Mouse (Mus musculus) limb, embryonic 10.5 days (tissue): ENCODE results near the gene Adra2c. TPM values are rescaled to one million over a fixed set of nuclear protein-coding genes. Genes with fewer than 3 reads are reported as not detected.

Experiments used
- DNase-seq: peaks from one replicate; pipeline ENCODE4 v3.0.0-alpha.2; 2017; ENCODE audit warnings: low spot score
- H3K27ac ChIP-seq: fragments of 300-500 bp; sonication (generic); 2 replicates; pipeline ENCODE4 v1.5.1; 2016; ENCODE audit warnings: mild to moderate bottlenecking
- H3K27me3 ChIP-seq: fragments of 300-500 bp; sonication (generic); 2 replicates; pipeline ENCODE4 v1.6.1; 2016; ENCODE audit warnings: low read depth, mild to moderate bottlenecking; ENCODE audit not compliant: poor library complexity, severe bottlenecking
- H3K36me3 ChIP-seq: fragments of 300-500 bp; sonication (generic); 2 replicates; pipeline ENCODE4 v1.6.1; 2016; ENCODE audit warnings: mild to moderate bottlenecking, moderate library complexity
- H3K4me1 ChIP-seq: fragments of 300-500 bp; sonication (generic); 2 replicates; pipeline ENCODE4 v1.6.1; 2016
- H3K4me3 ChIP-seq: fragments of 300-500 bp; sonication (generic); 2 replicates; pipeline ENCODE4 v1.5.1; 2016; ENCODE audit warnings: mild to moderate bottlenecking, moderate library complexity
- H3K9me3 ChIP-seq: fragments of 300-500 bp; sonication (generic); replicated peaks from 2 replicates; pipeline ENCODE4 v1.6.1; 2016; ENCODE audit warnings: mild to moderate bottlenecking
- WGBS: fragments of 180-500 bp; shearing (Covaris S2); methylation state at CpG from one replicate; pipeline ENCODE4 v1.1.7; 2016; 5-methylcytosine and 5-hydroxymethylcytosine counted together
- polyA plus RNA-seq: library from polyadenylated mRNA; unstranded; fragments of >200 nt; fragmentation: Nextera tagmentation; extraction: Ambion mirVana; gene quantifications from 2 replicates; pipeline ENCODE4 v1.2.1, GENCODE M21; 2016

Gene Adra2c
- not detected in 2 replicates for polyA plus RNA-seq

DNA sequence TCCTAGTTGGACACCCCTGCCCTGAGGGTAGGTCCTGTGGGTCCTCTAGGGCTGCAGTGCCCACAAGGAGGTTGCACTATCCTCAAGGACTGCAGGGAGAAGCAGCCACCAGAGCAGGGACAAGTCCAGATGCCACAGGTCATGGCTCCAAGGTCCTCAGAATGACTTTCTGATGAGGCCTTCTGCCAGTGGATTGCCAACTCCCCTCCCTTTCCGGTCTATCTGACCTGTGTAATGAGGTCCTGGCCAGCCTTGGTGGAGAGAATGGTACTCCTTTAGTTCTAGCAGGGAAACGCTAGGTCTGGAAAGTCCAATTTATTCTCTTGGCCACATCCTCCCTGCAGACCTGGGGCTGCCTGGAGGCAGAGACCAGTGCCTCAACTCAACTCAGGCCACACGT is at the start of gene Adra2c:
Gene Adra2c, plus strand, starts transcription at position 301 of the 400 bp plus-strand sequence.
- DNase-seq, result no peak
- peaks cover 26% of the 10 kb centered on the region for H3K4me1 ChIP-seq
- no peak within 1 kb of the TSS for H3K27ac ChIP-seq
- WGBS, result 36% methylated on average over 3 of the region's 3 CpGs
- no peaks in the 10 kb centered on the region for H3K36me3 ChIP-seq
- H3K4me3 ChIP-seq, result peak within 1 kb of the TSS; percentile 57
- no peaks in the 10 kb centered on the region for H3K9me3 ChIP-seq
- H3K27me3 ChIP-seq, result peaks cover 93% of the 10 kb centered on the region

DNA sequence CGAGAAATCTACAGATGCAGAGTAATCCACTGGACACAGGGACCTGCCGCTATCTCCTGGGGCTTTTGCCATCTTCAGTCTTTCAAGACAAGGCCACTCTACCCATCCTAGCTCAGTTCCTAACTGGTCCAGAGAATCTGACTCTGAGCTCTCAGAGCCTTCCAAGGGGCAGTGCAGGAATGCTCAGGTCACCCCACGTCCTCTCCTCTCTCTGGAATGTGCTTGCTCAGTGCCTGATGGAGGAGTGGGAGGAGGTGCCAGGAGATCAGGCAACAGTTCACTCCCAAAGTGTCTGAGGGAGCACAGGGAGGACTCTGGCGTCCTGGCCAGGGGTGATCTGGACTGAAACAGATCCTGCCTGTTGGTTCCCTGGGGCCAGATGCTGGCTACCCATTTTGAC is 45.0 kb upstream of the Adra2c start:
- no peaks in the 10 kb centered on the region for H3K9me3 ChIP-seq
- no peak overlapping the region for H3K4me3 ChIP-seq
- H3K27me3 ChIP-seq, result no peaks in the 10 kb centered on the region
- 66% methylated on average over 4 of the region's 4 CpGs for WGBS
- DNase-seq, result no peak
- no peaks in the 10 kb centered on the region for H3K36me3 ChIP-seq
- H3K27ac ChIP-seq, result no peak overlapping the region
- H3K4me1 ChIP-seq, result peaks cover 5% of the 10 kb centered on the region; the same call in 1 of the 2 replicates

- H3K4me1 ChIP-seq, result peaks cover 5% of the 10 kb centered on the region; the same call in 1 of the 2 replicates
- H3K27me3 ChIP-seq, result no peaks in the 10 kb centered on the region
- H3K9me3 ChIP-seq, result no peaks in the 10 kb centered on the region
- DNase-seq, result no peak
- WGBS, result 82% methylated on average over 4 of the region's 4 CpGs
- H3K4me3 ChIP-seq, result no peak overlapping the region
- no peaks in the 10 kb centered on the region for H3K36me3 ChIP-seq
- H3K27ac ChIP-seq, result no peak overlapping the region
These were observed 40.4 kb upstream of the Adra2c start for GRCm38 (mm10) chr5:35237757-35238156.

GRCm38 (mm10) chr5:35238627-35239026 is 39.5 kb upstream of the Adra2c start:
- no peak for DNase-seq
- WGBS, result 68% methylated on average over 2 of the region's 2 CpGs
- peaks cover 5% of the 10 kb centered on the region; the same call in 1 of the 2 replicates for H3K4me1 ChIP-seq
- H3K27me3 ChIP-seq, result no peaks in the 10 kb centered on the region
- H3K36me3 ChIP-seq, result no peaks in the 10 kb centered on the region
- H3K27ac ChIP-seq, result no peak overlapping the region
- no peaks in the 10 kb centered on the region for H3K9me3 ChIP-seq
- no peak overlapping the region for H3K4me3 ChIP-seq

GRCm38 (mm10) chr5:35241556-35241955 is 36.6 kb upstream of the Adra2c start:
- no peaks in the 10 kb centered on the region for H3K9me3 ChIP-seq
- H3K4me1 ChIP-seq, result peaks cover 5% of the 10 kb centered on the region; the same call in 1 of the 2 replicates
- WGBS, result 65% methylated on average over 3 of the region's 3 CpGs
- H3K27ac ChIP-seq, result no peak overlapping the region
- H3K4me3 ChIP-seq, result no peak overlapping the region
- no peak for DNase-seq
- H3K36me3 ChIP-seq, result no peaks in the 10 kb centered on the region
- H3K27me3 ChIP-seq, result no peaks in the 10 kb centered on the region; the same call in 1 of the 2 replicates

DNA sequence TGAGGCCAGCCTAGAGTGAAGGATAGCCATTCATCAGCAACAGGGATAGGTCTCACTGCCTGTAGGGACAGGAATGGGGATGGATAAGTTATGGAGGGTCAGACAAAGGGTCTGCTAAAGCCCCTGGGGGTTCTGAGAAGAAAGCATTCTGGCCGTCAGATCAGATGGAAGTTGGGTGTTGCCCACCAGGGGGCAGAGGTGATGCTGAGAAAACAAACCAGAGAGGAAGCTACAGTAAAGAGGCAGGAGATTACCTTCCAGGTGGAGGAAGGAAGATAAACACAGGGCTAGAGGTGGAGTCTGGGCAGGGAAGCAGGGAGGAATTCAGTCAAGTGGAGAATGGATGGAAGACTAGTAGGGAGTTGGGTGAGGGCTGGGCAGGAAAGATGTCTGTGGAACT is 33.9 kb upstream of the Adra2c start:
- Histone ChIP-seq H3K9me3 (no peaks in the 10 kb centered on the region), H3K27me3 (no peaks in the 10 kb centered on the region; the same call in 1 of the 2 replicates), H3K4me1 (peaks cover 5% of the 10 kb centered on the region; the same call in 1 of the 2 replicates), H3K4me3 (no peak overlapping the region), H3K27ac (no peak overlapping the region), H3K36me3 (no peaks in the 10 kb centered on the region)
- WGBS, result 3% methylated on average over 1 of the region's 1 CpGs
- DNase-seq, result no peak

DNA sequence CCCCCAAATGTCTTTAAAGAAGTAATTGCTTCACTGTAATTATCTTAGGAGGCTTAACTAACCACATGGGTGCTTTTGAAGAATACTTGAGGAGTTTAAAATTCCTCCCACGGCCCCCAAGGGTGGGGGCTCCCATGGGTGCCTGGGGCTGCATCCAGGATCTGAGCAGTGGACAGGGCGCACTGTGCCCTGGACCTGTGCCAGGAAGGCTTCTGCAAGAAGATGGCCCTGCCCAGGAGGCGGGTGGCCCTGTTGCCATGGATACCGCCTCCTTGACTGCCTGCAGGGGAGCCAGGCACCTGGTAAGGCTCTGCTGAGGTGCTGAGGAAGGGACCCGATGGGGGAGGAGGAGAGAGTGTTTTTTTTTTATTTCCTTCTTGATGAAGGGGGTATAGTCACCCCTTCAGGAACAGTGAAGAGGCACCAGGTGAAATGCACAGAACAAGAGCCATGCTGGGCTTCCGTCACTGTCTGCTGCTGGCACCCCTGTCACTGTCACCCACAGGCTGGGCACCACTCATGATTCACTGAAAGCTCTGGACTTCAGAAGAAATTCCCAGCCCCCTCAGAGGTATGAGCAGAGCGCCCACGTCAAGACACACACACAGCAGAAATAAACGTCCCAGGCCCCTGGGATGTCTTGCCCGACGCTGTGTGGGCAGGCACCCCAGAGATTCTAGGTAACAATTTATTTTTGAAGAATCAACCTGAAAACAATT is 32.4 kb upstream of the Adra2c start:
- H3K36me3 ChIP-seq, result no peaks in the 10 kb centered on the region
- H3K4me1 ChIP-seq, result peaks cover 5% of the 10 kb centered on the region; the same call in 1 of the 2 replicates
- H3K9me3 ChIP-seq, result no peaks in the 10 kb centered on the region
- no peaks in the 10 kb centered on the region; the same call in 1 of the 2 replicates for H3K27me3 ChIP-seq
- 57% methylated on average over 11 of the region's 11 CpGs for WGBS
- no peak overlapping the region for H3K27ac ChIP-seq
- DNase-seq, result no peak
- no peak overlapping the region for H3K4me3 ChIP-seq

DNA sequence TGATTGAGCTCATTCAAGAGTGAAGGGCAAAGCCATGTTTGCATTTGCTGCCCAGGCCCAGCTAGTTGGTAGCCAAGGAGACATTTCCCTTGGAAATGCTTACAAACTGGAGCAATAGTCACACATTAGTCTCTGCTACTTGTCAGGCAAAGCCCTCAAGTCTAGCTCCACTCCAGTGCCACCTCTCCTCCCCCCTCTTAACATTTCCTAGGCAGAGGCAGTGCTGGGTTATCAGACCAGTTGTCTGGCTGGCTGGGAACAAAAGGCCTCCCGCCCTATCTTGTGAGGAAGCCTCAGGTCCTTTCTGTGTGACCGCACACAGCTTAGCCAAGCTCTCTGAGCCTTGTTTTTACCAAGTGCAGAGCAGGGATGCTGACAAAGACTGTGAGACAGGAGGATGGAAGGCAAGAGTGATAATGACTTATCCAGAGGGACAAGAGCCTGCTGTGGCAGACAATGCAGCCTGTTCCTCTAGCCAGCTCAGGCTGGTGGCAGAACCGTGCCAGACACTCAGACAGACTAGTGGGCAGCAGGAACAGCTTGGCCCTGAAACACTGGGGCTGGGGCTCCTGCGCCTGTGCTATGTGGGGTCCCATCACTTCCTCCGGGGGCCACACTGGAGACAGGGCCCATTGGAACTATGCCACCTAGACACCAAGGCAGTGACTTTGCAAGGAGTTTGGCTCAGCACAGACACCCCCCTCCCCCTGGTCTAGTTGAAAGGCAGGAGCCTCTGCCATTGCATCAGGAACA is 23.0 kb upstream of the Adra2c start:
- Histone ChIP-seq H3K4me3 (no peak overlapping the region), H3K4me1 (peaks cover 13% of the 10 kb centered on the region), H3K27ac (no peak overlapping the region), H3K9me3 (no peaks in the 10 kb centered on the region), H3K27me3 (0 out of 2 replicates have a peak, but pooled peaks cover 7% of the 10 kb centered on the region), H3K36me3 (no peaks in the 10 kb centered on the region)
- 69% methylated on average over 5 of the region's 5 CpGs for WGBS
- no peak for DNase-seq

- Histone ChIP-seq H3K4me1 (no peaks in the 10 kb centered on the region), H3K27ac (no peak overlapping the region), H3K9me3 (no peaks in the 10 kb centered on the region), H3K4me3 (no peak overlapping the region), H3K36me3 (no peaks in the 10 kb centered on the region), H3K27me3 (peaks cover 12% of the 10 kb centered on the region; the same call in 1 of the 2 replicates)
- 59% methylated on average over 4 of the region's 4 CpGs for WGBS
- no peak for DNase-seq
These were observed 14.4 kb upstream of the Adra2c start for GRCm38 (mm10) chr5:35263716-35264115.

DNA sequence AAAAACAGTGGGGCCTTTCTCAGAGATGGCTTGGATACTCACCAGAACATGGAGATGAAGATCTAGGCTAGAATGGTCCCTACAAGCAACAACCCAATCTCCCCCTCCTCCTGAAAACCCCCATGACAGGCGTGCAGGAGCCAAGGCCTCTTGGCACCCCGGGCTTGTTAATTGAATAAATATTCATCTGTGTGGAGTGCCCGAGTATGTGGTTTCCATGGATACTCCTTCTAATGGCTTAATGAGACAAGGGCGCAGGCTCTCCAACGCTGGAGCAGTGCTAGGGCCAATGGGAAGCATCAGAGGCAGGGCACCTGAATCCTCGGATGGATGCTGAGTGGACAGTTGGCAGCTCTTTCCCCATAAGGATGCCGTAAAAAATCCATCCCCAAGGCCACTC is 10.6 kb upstream of the Adra2c start:
- 79% methylated on average over 7 of the region's 7 CpGs for WGBS
- no peaks in the 10 kb centered on the region for H3K4me1 ChIP-seq
- H3K27me3 ChIP-seq, result peaks cover 15% of the 10 kb centered on the region; the same call in 1 of the 2 replicates
- H3K9me3 ChIP-seq, result no peaks in the 10 kb centered on the region
- no peak overlapping the region for H3K4me3 ChIP-seq
- no peaks in the 10 kb centered on the region for H3K36me3 ChIP-seq
- no peak overlapping the region for H3K27ac ChIP-seq
- DNase-seq, result no peak

DNA sequence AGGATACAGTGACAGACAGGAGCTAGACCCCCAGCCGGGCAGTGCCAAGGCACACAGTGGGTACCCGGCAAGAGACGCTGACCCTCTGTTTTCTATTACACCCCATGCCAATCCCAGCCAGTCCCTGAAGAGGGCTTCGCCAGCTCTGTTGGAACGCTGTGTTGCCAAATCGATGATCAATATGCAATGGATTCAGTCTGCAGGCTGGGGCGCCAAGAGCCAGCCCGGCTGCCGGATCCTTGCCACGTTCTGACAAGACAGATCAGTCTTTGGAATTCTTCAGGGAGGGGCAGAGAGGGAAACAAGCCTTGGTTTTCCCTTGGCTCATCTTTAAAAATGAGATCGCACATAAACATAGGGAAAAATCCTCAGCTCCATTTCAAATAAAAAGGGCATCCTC is 2.8 kb upstream of the Adra2c start:
- 71% methylated on average over 11 of the region's 11 CpGs for WGBS
- Histone ChIP-seq H3K9me3 (no peaks in the 10 kb centered on the region), H3K36me3 (no peaks in the 10 kb centered on the region), H3K27me3 (peaks cover 69% of the 10 kb centered on the region), H3K4me3 (no peak overlapping the region), H3K27ac (no peak overlapping the region), H3K4me1 (peaks cover 20% of the 10 kb centered on the region)
- no peak for DNase-seq

GRCm38 (mm10) chr5:35278741-35279695 is 899 bp downstream of the Adra2c start:
- peaks cover 26% of the 10 kb centered on the region for H3K4me1 ChIP-seq
- peak; percentile 68 for DNase-seq
- WGBS, result under 1% methylated on average over 118 of the region's 118 CpGs
- no peak overlapping the region for H3K27ac ChIP-seq
- peak overlapping the region; percentile 57 for H3K4me3 ChIP-seq
- H3K9me3 ChIP-seq, result no peaks in the 10 kb centered on the region
- peaks cover 100% of the 10 kb centered on the region for H3K27me3 ChIP-seq
- H3K36me3 ChIP-seq, result no peaks in the 10 kb centered on the region
